Mouse (Mus musculus): ENCODE data around the gene Sept9.

Sept9 gene

GRCm38 (mm10) chr11:117343800-117344199, 144.3 kb downstream of the Sept9 start:
- DNase-seq (ENCODE audit: low read depth, low spot score) = no peak

- no peak for DNase-seq (ENCODE audit: low read depth, low spot score)
Observed at GRCm38 (mm10) chr11:117344339-117345021, 145.0 kb downstream of the Sept9 start.

- DNase-seq (ENCODE audit: low read depth, low spot score) = no peak
Observed at GRCm38 (mm10) chr11:117345022-117345765, 145.7 kb downstream of the Sept9 start.

GRCm38 (mm10) chr11:117347256-117347655, 147.8 kb downstream of the Sept9 start:
- DNase-seq (ENCODE audit: low read depth, low spot score) = no peak

GRCm38 (mm10) chr11:117348429-117349103, 149.1 kb downstream of the Sept9 start:
- no peak for DNase-seq (ENCODE audit: low read depth, low spot score)

- peak; percentile 73 for DNase-seq (ENCODE audit: low read depth, low spot score)
Observed at GRCm38 (mm10) chr11:117349429-117350363, 150.2 kb downstream of the Sept9 start.

- DNase-seq (ENCODE audit: low read depth, low spot score) = no peak
Observed at GRCm38 (mm10) chr11:117350462-117351222, 151.2 kb downstream of the Sept9 start.

- no peak for DNase-seq (ENCODE audit: low read depth, low spot score)
Observed at GRCm38 (mm10) chr11:117353126-117353525, 153.7 kb downstream of the Sept9 start.

GRCm38 (mm10) chr11:117354107-117354506, 154.6 kb downstream of the Sept9 start:
- no peak for DNase-seq (ENCODE audit: low read depth, low spot score)

GRCm38 (mm10) chr11:117356937-117357336, 157.5 kb downstream of the Sept9 start:
- no peak for DNase-seq (ENCODE audit: low read depth, low spot score)

GRCm38 (mm10) chr11:117357916-117358639, 158.6 kb downstream of the Sept9 start:
- DNase-seq (ENCODE audit: low read depth, low spot score) = peak; percentile 96

GRCm38 (mm10) chr11:117359161-117359560, 159.7 kb downstream of the Sept9 start:
- DNase-seq (ENCODE audit: low read depth, low spot score) = no peak

- peak; percentile 88 for DNase-seq (ENCODE audit: low read depth, low spot score)
Observed at GRCm38 (mm10) chr11:117359870-117360269, 160.4 kb downstream of the Sept9 start.

- no peak for DNase-seq (ENCODE audit: low read depth, low spot score)
Observed at GRCm38 (mm10) chr11:117360561-117360960, 161.1 kb downstream of the Sept9 start.

- DNase-seq (ENCODE audit: low read depth, low spot score) = peak; percentile 63
Observed at GRCm38 (mm10) chr11:117362307-117362706, 162.8 kb downstream of the Sept9 start.

- no peak for DNase-seq (ENCODE audit: low read depth, low spot score)
Observed at GRCm38 (mm10) chr11:117363918-117364317, 164.5 kb downstream of the Sept9 start.

- peak; percentile 72 for DNase-seq (ENCODE audit: low read depth, low spot score)
Observed at GRCm38 (mm10) chr11:117366426-117366825, 167.0 kb downstream of the Sept9 start.

GRCm38 (mm10) chr11:117366861-117367357, 167.4 kb downstream of the Sept9 start:
- DNase-seq (ENCODE audit: low read depth, low spot score) = no peak

- no peak for DNase-seq (ENCODE audit: low read depth, low spot score)
Observed at GRCm38 (mm10) chr11:117367937-117368336, 168.5 kb downstream of the Sept9 start.

GRCm38 (mm10) chr11:117369347-117369746, 169.9 kb downstream of the Sept9 start:
- no peak for DNase-seq (ENCODE audit: low read depth, low spot score)
